16 mouse cellular contexts compared by ENCODE assay signal in genomic region chr13:81754878-81755277, GRCm38 (mm10). TPM values are rescaled to one million over a fixed set of nuclear protein-coding genes. Genes with fewer than 3 reads are reported as not detected.
DNase-seq lines count a peak whose midpoint lies in the region; ATAC-seq and TF ChIP-seq lines count a peak whose summit lies in the region.
"Had no signal": no experiment of that assay in that cellular context is flagged by ENCODE, and none has a peak within 500 bp of the region (broad histone marks: within the 10 kb centered on the region; RNA-seq: fewer than 3 reads in every experiment).

No protein-coding gene starts in this region.

- TF ChIP-seq EP300 in heart, postnatal 0 days (IDR thresholded peaks at IDR 0.05; ENCODE audit: low read depth), result no peak

- DNase-seq in heart, adult 18-20 months, result peak; percentile 24
- no peak for DNase-seq in lung, postnatal 14 days
- DNase-seq in heart, postnatal 0 days (ENCODE audit: low spot score), result no peak
- no peak for DNase-seq in retina, embryonic 14.5 days (ENCODE audit: low spot score)
- DNase-seq: cerebellum, adult 9-11 months; gastrocnemius, postnatal 36 days; lung, postnatal 36 days; spleen, adult 18-20 months had no signal

- no peak overlapping the region for H3K27ac ChIP-seq in heart, embryonic 11.5 days (ENCODE audit: low read depth, low read length)
- H3K27ac ChIP-seq in lung, embryonic 16.5 days (ENCODE audit: low read length), result no peak overlapping the region
- H3K27ac ChIP-seq in brown adipose tissue, adult 24 weeks (replicated peaks; ENCODE audit: low read depth, low read length), result peak overlapping the region; percentile 53; the same call in 1 of the 2 replicates
- no peak overlapping the region for H3K27ac ChIP-seq in heart, postnatal 0 days (ENCODE audit: low read depth)
- H3K27ac ChIP-seq: forebrain, embryonic 13.5 days; neural tube, embryonic 12.5 days; stomach, embryonic 15.5 days had no signal

- no peaks in the 10 kb centered on the region for H3K27me3 ChIP-seq in heart, embryonic 11.5 days (ENCODE audit: control insufficient read depth, insufficient read depth, low read length)
- no peaks in the 10 kb centered on the region for H3K27me3 ChIP-seq in lung, embryonic 16.5 days (ENCODE audit: control insufficient read depth, insufficient read depth, low read depth, low read length)
- H3K27me3 ChIP-seq in heart, postnatal 0 days (ENCODE audit: control insufficient read depth, insufficient read depth, low read length), result no peaks in the 10 kb centered on the region
- H3K27me3 ChIP-seq: forebrain, embryonic 13.5 days; neural tube, embryonic 12.5 days; stomach, embryonic 15.5 days had no signal

- no peak for ATAC-seq in heart, embryonic 11.5 days (replicated peaks; ENCODE audit: insufficient number of reproducible peaks, low FRiP score, low TSS enrichment)
- ATAC-seq in lung, embryonic 16.5 days (ENCODE audit: low read depth), result peak; percentile 92
- peak; percentile 49 for ATAC-seq in heart, postnatal 0 days (ENCODE audit: insufficient read depth, low read depth)
- no peak for ATAC-seq in inflammation-experienced regulatory T-cells, adult 6 months
- ATAC-seq: forebrain, embryonic 13.5 days had no signal

- no peak overlapping the region for H3K9ac ChIP-seq in heart, embryonic 11.5 days (ENCODE audit: low read depth, low read length)
- H3K9ac ChIP-seq in lung, embryonic 16.5 days (ENCODE audit: low read length), result no peak overlapping the region
- no peak overlapping the region for H3K9ac ChIP-seq in heart, postnatal 0 days (replicated peaks; ENCODE audit: low read depth, low read length)
- H3K9ac ChIP-seq: forebrain, embryonic 13.5 days; neural tube, embryonic 12.5 days; stomach, embryonic 15.5 days had no signal

- TF ChIP-seq CTCF in heart, postnatal 0 days (IDR thresholded peaks at IDR 0.05; ENCODE audit: low read depth), result no peak

- H3K4me1 ChIP-seq in heart, embryonic 11.5 days (ENCODE audit: control insufficient read depth, insufficient read depth, low read length), result 0 out of 2 replicates have a peak, but pooled peaks cover 3% of the 10 kb centered on the region
- no peaks in the 10 kb centered on the region for H3K4me1 ChIP-seq in lung, embryonic 16.5 days (replicated peaks; ENCODE audit: control insufficient read depth, insufficient read depth, low read length)
- H3K4me1 ChIP-seq in brown adipose tissue, adult 24 weeks (ENCODE audit: control insufficient read depth, insufficient read depth, insufficient read length, low read length), result peaks cover 3% of the 10 kb centered on the region
- 0 out of 2 replicates have a peak, but pooled peaks cover 7% of the 10 kb centered on the region for H3K4me1 ChIP-seq in heart, postnatal 0 days (ENCODE audit: control insufficient read depth, insufficient read depth)
- H3K4me1 ChIP-seq: forebrain, embryonic 13.5 days; neural tube, embryonic 12.5 days; stomach, embryonic 15.5 days had no signal

- H3K36me3 ChIP-seq in heart, embryonic 11.5 days (ENCODE audit: control insufficient read depth, insufficient read depth, low read length), result no peaks in the 10 kb centered on the region
- H3K36me3 ChIP-seq in lung, embryonic 16.5 days (ENCODE audit: control insufficient read depth, insufficient read depth, low read length), result no peaks in the 10 kb centered on the region
- no peaks in the 10 kb centered on the region for H3K36me3 ChIP-seq in heart, postnatal 0 days (replicated peaks; ENCODE audit: control insufficient read depth, insufficient read depth, low read length)
- H3K36me3 ChIP-seq: neural tube, embryonic 12.5 days; stomach, embryonic 15.5 days had no signal

- H3K4me2 ChIP-seq in heart, embryonic 11.5 days, result no peak overlapping the region
- no peak overlapping the region for H3K4me2 ChIP-seq in lung, embryonic 16.5 days (ENCODE audit: low read depth, low read length)
- no peak overlapping the region for H3K4me2 ChIP-seq in heart, postnatal 0 days (ENCODE audit: low read depth, low read length)
- H3K4me2 ChIP-seq: forebrain, embryonic 13.5 days; midbrain, embryonic 11.5 days; neural tube, embryonic 12.5 days; stomach, embryonic 15.5 days had no signal

- H3K9me3 ChIP-seq in heart, embryonic 11.5 days (replicated peaks; ENCODE audit: control insufficient read depth, low read length), result no peaks in the 10 kb centered on the region
- no peaks in the 10 kb centered on the region for H3K9me3 ChIP-seq in lung, embryonic 16.5 days (ENCODE audit: control insufficient read depth, low read length)
- H3K9me3 ChIP-seq in heart, postnatal 0 days (replicated peaks; ENCODE audit: control insufficient read depth, low read length), result no peaks in the 10 kb centered on the region
- H3K9me3 ChIP-seq: forebrain, embryonic 13.5 days; neural tube, embryonic 12.5 days; stomach, embryonic 15.5 days had no signal

- H3K4me3 ChIP-seq in heart, embryonic 11.5 days (ENCODE audit: low read depth, low read length), result no peak overlapping the region
- no peak overlapping the region for H3K4me3 ChIP-seq in lung, embryonic 16.5 days (ENCODE audit: low read length)
- no peak overlapping the region for H3K4me3 ChIP-seq in brown adipose tissue, adult 24 weeks (ENCODE audit: insufficient read depth, low read depth, low read length)
- H3K4me3 ChIP-seq in heart, postnatal 0 days (ENCODE audit: low read depth, low read length), result no peak overlapping the region
- H3K4me3 ChIP-seq: forebrain, embryonic 13.5 days; neural tube, embryonic 12.5 days; stomach, embryonic 15.5 days had no signal

RNA-seq across cellular contexts. Expression of gene Cetn3, which starts 28.0 kb away (rescaled TPM):
- 10 to 100 TPM; 43.0 to 56.0 TPM for total RNA-seq in heart, adult 18-20 months (2021)
- 220 and 240 TPM in 2 replicates for polyA plus RNA-seq in heart, embryonic 11.5 days (2014; fragmentation: Nextera tagmentation; extraction: Ambion mirVana)
- polyA plus RNA-seq in lung, embryonic 16.5 days (2015; fragmentation: Nextera tagmentation; extraction: Ambion mirVana), result 219 and 231 TPM in 2 replicates
- 113 and 139 TPM in 2 replicates for polyA plus RNA-seq in brown adipose tissue, adult 24 weeks (2012; ENCODE audit: insufficient read depth, insufficient read length, missing spikeins)
- total RNA-seq in heart, postnatal 0 days (2014; rRNA removed; ENCODE audit: low replicate concordance), result 39.5 and 99.7 TPM in 2 replicates
- 197 and 208 TPM in 2 replicates for polyA plus RNA-seq in heart, postnatal 0 days (2015; fragmentation: Nextera tagmentation; extraction: Ambion mirVana)
- polyA plus RNA-seq in inflammation-experienced regulatory T-cells, adult 6 months (2017; shearing (Covaris generic)), result 100 to 1,000 TPM; 171 to 196 (median 176) TPM

RNA-seq across cellular contexts. Expression of gene Mblac2, which starts 43.7 kb away (rescaled TPM):
- 1 to 10 TPM; 4.8 to 6.5 TPM for total RNA-seq in heart, adult 18-20 months (2021)
- 6.1 and 6.6 TPM in 2 replicates for polyA plus RNA-seq in heart, embryonic 11.5 days (2014; fragmentation: Nextera tagmentation; extraction: Ambion mirVana)
- polyA plus RNA-seq in lung, embryonic 16.5 days (2015; fragmentation: Nextera tagmentation; extraction: Ambion mirVana), result 6.3 and 6.6 TPM in 2 replicates
- polyA plus RNA-seq in brown adipose tissue, adult 24 weeks (2012; ENCODE audit: insufficient read depth, insufficient read length, missing spikeins), result 13.8 and 20.7 TPM in 2 replicates
- 1.8 and 4.2 TPM in 2 replicates for total RNA-seq in heart, postnatal 0 days (2014; rRNA removed; ENCODE audit: low replicate concordance)
- polyA plus RNA-seq in heart, postnatal 0 days (2015; fragmentation: Nextera tagmentation; extraction: Ambion mirVana), result 5.9 and 7.0 TPM in 2 replicates
- polyA plus RNA-seq in inflammation-experienced regulatory T-cells, adult 6 months (2017; shearing (Covaris generic)), result 10 to 100 TPM in 2 of 3 experiments, 1 to 10 TPM in 1; 5.2 to 15.0 (median 14.6) TPM

RNA-seq across cellular contexts. Expression of gene Polr3g, which starts 44.1 kb away (rescaled TPM):
- total RNA-seq in heart, adult 18-20 months (2021), result 1 to 10 TPM; 3.0 to 4.8 TPM
- 22.5 and 26.2 TPM in 2 replicates for polyA plus RNA-seq in heart, embryonic 11.5 days (2014; fragmentation: Nextera tagmentation; extraction: Ambion mirVana)
- polyA plus RNA-seq in lung, embryonic 16.5 days (2015; fragmentation: Nextera tagmentation; extraction: Ambion mirVana), result 7.1 and 7.2 TPM in 2 replicates
- 12.3 and 12.6 TPM in 2 replicates for polyA plus RNA-seq in brown adipose tissue, adult 24 weeks (2012; ENCODE audit: insufficient read depth, insufficient read length, missing spikeins)
- total RNA-seq in heart, postnatal 0 days (2014; rRNA removed; ENCODE audit: low replicate concordance), result 2.6 and 3.7 TPM in 2 replicates
- polyA plus RNA-seq in heart, postnatal 0 days (2015; fragmentation: Nextera tagmentation; extraction: Ambion mirVana), result 4.2 and 5.5 TPM in 2 replicates
- 1 to 10 TPM; 8.5 to 9.9 (median 9.3) TPM for polyA plus RNA-seq in inflammation-experienced regulatory T-cells, adult 6 months (2017; shearing (Covaris generic))

Comparison
In these comparisons a context has a peak if more than half of its experiments do, and no peak if none do; other contexts are left out.
1. DNase-seq: peak in heart, adult 18-20 months (2 of 2); none in lung, postnatal 14 days (single experiment), heart, postnatal 0 days (single experiment) and retina, embryonic 14.5 days (single experiment).
2. ATAC-seq: peak in lung, embryonic 16.5 days (single experiment) and heart, postnatal 0 days (single experiment); none in heart, embryonic 11.5 days (single experiment) and inflammation-experienced regulatory T-cells, adult 6 months (single experiment).